9 mouse cellular contexts compared by ENCODE assay signal in the genomic region with DNA sequence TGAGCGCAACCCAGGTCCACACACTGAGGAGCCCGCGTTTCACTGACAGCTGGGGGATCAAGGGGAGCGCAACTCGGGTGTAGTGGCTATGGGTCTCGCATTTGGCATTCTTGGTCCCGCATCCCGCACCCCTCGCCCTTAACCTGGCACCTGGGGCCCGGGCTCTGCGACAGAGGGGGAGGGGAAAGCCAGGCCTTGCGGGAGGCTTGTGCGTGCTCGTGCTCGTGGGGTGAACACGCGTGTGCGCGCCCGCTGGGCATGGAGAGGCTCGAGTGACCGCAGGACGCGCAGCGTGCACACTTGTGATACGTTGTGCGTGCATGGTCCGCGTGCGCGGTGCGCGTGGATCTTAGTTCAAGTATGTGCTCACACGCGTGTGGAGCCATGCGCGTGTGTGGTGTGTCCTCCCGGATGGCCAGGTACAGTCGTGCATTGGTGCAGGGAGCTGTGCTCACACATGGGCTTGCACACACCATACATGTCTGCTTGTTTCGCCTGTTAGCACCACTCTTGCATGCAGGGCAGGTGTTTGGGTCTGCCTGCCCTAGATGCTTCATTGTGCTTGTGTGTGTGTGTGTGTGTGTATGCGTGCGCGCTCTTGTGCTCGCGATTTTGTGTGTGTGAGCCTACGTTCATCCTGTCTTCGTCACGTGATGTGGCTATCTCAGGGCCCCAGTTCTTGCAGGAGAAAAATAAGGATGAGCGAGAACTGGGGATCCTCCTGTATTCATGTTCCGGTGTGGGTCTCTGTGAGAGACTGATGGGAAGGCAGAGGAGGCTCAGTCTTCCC. TPM values are rescaled to one million over a fixed set of nuclear protein-coding genes. Genes with fewer than 3 reads are reported as not detected.
A peak's percentile ranks its signal among the peaks of the same experiment; 100 is the strongest.
DNase-seq lines count a peak whose midpoint lies in the region; ATAC-seq and TF ChIP-seq lines count a peak whose summit lies in the region.
"Had no signal": no experiment of that assay in that cellular context is flagged by ENCODE, and none has a peak within 500 bp of the region (broad histone marks: within the 10 kb centered on the region; RNA-seq: fewer than 3 reads in every experiment).

No protein-coding gene starts in this region.

- WGBS in neural tube, embryonic 11.5 days, result 19% methylated on average over 50 of the region's 50 CpGs
- WGBS in forebrain, embryonic 13.5 days, result 15% methylated on average over 50 of the region's 50 CpGs
- 11% methylated on average over 50 of the region's 50 CpGs for WGBS in intestine, embryonic 14.5 days
- WGBS in limb, embryonic 11.5 days, result 17% methylated on average over 50 of the region's 50 CpGs
- WGBS in midbrain, postnatal 0 days, result 11% methylated on average over 50 of the region's 50 CpGs

- peak; percentile 67 for DNase-seq in neural tube, embryonic 11.5 days (ENCODE audit: low spot score)
- DNase-seq in neural tube, embryonic 10.5 days (ENCODE audit: extremely low spot score, low spot score), result no peak
- peak; percentile 95 for DNase-seq in brain, adult 2 months (ENCODE audit: low read depth, low spot score)
- no peak for DNase-seq in intestine, embryonic 14.5 days (ENCODE audit: low spot score)
- DNase-seq in limb, embryonic 11.5 days (ENCODE audit: low spot score), result peak; percentile 65
- peak; percentile 86 for DNase-seq in midbrain, postnatal 0 days (ENCODE audit: low spot score)
- no peak for DNase-seq in yolk sac, embryonic 10.5 days (ENCODE audit: low spot score)

- ATAC-seq in neural tube, embryonic 11.5 days (ENCODE audit: insufficient read depth, low FRiP score, low TSS enrichment), result peak; percentile 58
- ATAC-seq in forebrain, embryonic 13.5 days, result peak; percentile 34
- ATAC-seq in intestine, embryonic 14.5 days (replicated peaks; ENCODE audit: low FRiP score, low TSS enrichment, low read depth), result peak; percentile 29
- peak; percentile 4 for ATAC-seq in limb, embryonic 11.5 days (ENCODE audit: insufficient number of reproducible peaks, low FRiP score, low TSS enrichment, low read depth)
- ATAC-seq in midbrain, postnatal 0 days (ENCODE audit: low FRiP score), result peak; percentile 72

- TF ChIP-seq CTCF in midbrain, postnatal 0 days (IDR thresholded peaks at IDR 0.05), result no peak

- peak overlapping the region; percentile 79 for H3K9ac ChIP-seq in neural tube, embryonic 11.5 days (ENCODE audit: low read length)
- H3K9ac ChIP-seq in forebrain, embryonic 13.5 days, result peak overlapping the region; percentile 85
- H3K9ac ChIP-seq in intestine, embryonic 14.5 days (ENCODE audit: low read length), result peak overlapping the region; percentile 71
- H3K9ac ChIP-seq in limb, embryonic 11.5 days (ENCODE audit: low read length), result peak overlapping the region; percentile 64
- H3K9ac ChIP-seq in midbrain, postnatal 0 days (replicated peaks; ENCODE audit: low read length, poor library complexity, severe bottlenecking), result peak overlapping the region; percentile 99

- peak overlapping the region; percentile 67 for H3K4me3 ChIP-seq in neural tube, embryonic 11.5 days (ENCODE audit: low read depth, low read length)
- peak overlapping the region; percentile 73 for H3K4me3 ChIP-seq in forebrain, embryonic 13.5 days
- H3K4me3 ChIP-seq in intestine, embryonic 14.5 days (ENCODE audit: low read depth, low read length), result peak overlapping the region; percentile 76
- peak overlapping the region; percentile 60 for H3K4me3 ChIP-seq in limb, embryonic 11.5 days (ENCODE audit: low read depth, low read length)
- H3K4me3 ChIP-seq in midbrain, postnatal 0 days (ENCODE audit: low read depth, low read length), result peak overlapping the region; percentile 74

- H3K9me3 ChIP-seq in neural tube, embryonic 11.5 days (ENCODE audit: control insufficient read depth, low read length), result no peaks in the 10 kb centered on the region
- no peaks in the 10 kb centered on the region for H3K9me3 ChIP-seq in forebrain, embryonic 13.5 days (replicated peaks)
- no peaks in the 10 kb centered on the region for H3K9me3 ChIP-seq in intestine, embryonic 14.5 days (ENCODE audit: control insufficient read depth, low read length)
- H3K9me3 ChIP-seq in limb, embryonic 11.5 days (ENCODE audit: control insufficient read depth, low read length), result no peaks in the 10 kb centered on the region
- no peaks in the 10 kb centered on the region for H3K9me3 ChIP-seq in midbrain, postnatal 0 days (ENCODE audit: low read length)

- peaks cover 10% of the 10 kb centered on the region for H3K4me1 ChIP-seq in neural tube, embryonic 11.5 days (ENCODE audit: control insufficient read depth, insufficient read depth, low read length)
- peaks cover 48% of the 10 kb centered on the region for H3K4me1 ChIP-seq in forebrain, embryonic 13.5 days
- peaks cover 28% of the 10 kb centered on the region for H3K4me1 ChIP-seq in intestine, embryonic 14.5 days (replicated peaks; ENCODE audit: control insufficient read depth, insufficient read depth, low read length)
- H3K4me1 ChIP-seq in limb, embryonic 11.5 days (ENCODE audit: control insufficient read depth, insufficient read depth, low read length), result peaks cover 14% of the 10 kb centered on the region
- H3K4me1 ChIP-seq in midbrain, postnatal 0 days (ENCODE audit: insufficient read depth, low read length), result peaks cover 7% of the 10 kb centered on the region; the same call in 1 of the 2 replicates

- H3K27ac ChIP-seq in neural tube, embryonic 11.5 days (ENCODE audit: low read depth, low read length), result no peak overlapping the region
- peak overlapping the region; percentile 83 for H3K27ac ChIP-seq in forebrain, embryonic 13.5 days
- H3K27ac ChIP-seq in intestine, embryonic 14.5 days (ENCODE audit: low read depth), result peak overlapping the region; percentile 43; the same call in 1 of the 2 replicates
- no peak overlapping the region for H3K27ac ChIP-seq in limb, embryonic 11.5 days (replicated peaks; ENCODE audit: low read depth, low read length)
- peak overlapping the region; percentile 95 for H3K27ac ChIP-seq in midbrain, postnatal 0 days (ENCODE audit: low read depth, low read length)

- H3K27me3 ChIP-seq in neural tube, embryonic 11.5 days (ENCODE audit: control insufficient read depth, insufficient read depth, low read length), result no peaks in the 10 kb centered on the region
- no peaks in the 10 kb centered on the region for H3K27me3 ChIP-seq in forebrain, embryonic 13.5 days
- no peaks in the 10 kb centered on the region for H3K27me3 ChIP-seq in intestine, embryonic 14.5 days (replicated peaks; ENCODE audit: control insufficient read depth, insufficient read depth, low read length)
- no peaks in the 10 kb centered on the region for H3K27me3 ChIP-seq in limb, embryonic 11.5 days (ENCODE audit: control insufficient read depth, insufficient read depth, low read length)
- no peaks in the 10 kb centered on the region for H3K27me3 ChIP-seq in midbrain, postnatal 0 days (ENCODE audit: insufficient read depth, low read length)

- H3K4me2 ChIP-seq in neural tube, embryonic 11.5 days (ENCODE audit: low read depth), result peak overlapping the region; percentile 86
- H3K4me2 ChIP-seq in forebrain, embryonic 13.5 days, result peak overlapping the region; percentile 93
- H3K4me2 ChIP-seq in intestine, embryonic 14.5 days (ENCODE audit: low read length), result peak overlapping the region; percentile 98
- H3K4me2 ChIP-seq in limb, embryonic 11.5 days (ENCODE audit: low read depth, severe bottlenecking), result peak overlapping the region; percentile 84
- H3K4me2 ChIP-seq in midbrain, postnatal 0 days (ENCODE audit: low read depth, low read length, poor library complexity, severe bottlenecking), result peak overlapping the region; percentile 68

- H3K36me3 ChIP-seq in neural tube, embryonic 11.5 days (ENCODE audit: control insufficient read depth, insufficient read depth, low read length), result no peaks in the 10 kb centered on the region
- peaks cover 22% of the 10 kb centered on the region for H3K36me3 ChIP-seq in forebrain, embryonic 13.5 days (ENCODE audit: poor library complexity, severe bottlenecking)
- H3K36me3 ChIP-seq in intestine, embryonic 14.5 days (ENCODE audit: control insufficient read depth, insufficient read depth, low read length), result peaks cover 27% of the 10 kb centered on the region
- peaks cover 3% of the 10 kb centered on the region; the same call in 1 of the 2 replicates for H3K36me3 ChIP-seq in limb, embryonic 11.5 days (ENCODE audit: control insufficient read depth, insufficient read depth, low read length)
- peaks cover 25% of the 10 kb centered on the region for H3K36me3 ChIP-seq in midbrain, postnatal 0 days (ENCODE audit: insufficient read depth, low read length)

RNA-seq across cellular contexts. Expression of a gene that starts 0.6 kb away (rescaled TPM):
- polyA plus RNA-seq in neural tube, embryonic 11.5 days (2014; fragmentation: Nextera tagmentation; extraction: Ambion mirVana), result 97.9 and 111 TPM in 2 replicates
- polyA plus RNA-seq in forebrain, embryonic 13.5 days (2015; fragmentation: Nextera tagmentation; extraction: Ambion mirVana), result 180 and 188 TPM in 2 replicates
- polyA plus RNA-seq in intestine, embryonic 14.5 days (2014; fragmentation: Nextera tagmentation; extraction: Ambion mirVana), result 27.7 and 28.6 TPM in 2 replicates
- 11.6 and 12.3 TPM in 2 replicates for polyA plus RNA-seq in limb, embryonic 11.5 days (2014; fragmentation: Nextera tagmentation; extraction: Ambion mirVana)
- 649 and 670 TPM in 2 replicates for total RNA-seq in midbrain, postnatal 0 days (2014; rRNA removed)
- 726 and 813 TPM in 2 replicates for polyA plus RNA-seq in midbrain, postnatal 0 days (2015; fragmentation: Nextera tagmentation; extraction: Ambion mirVana)

RNA-seq across cellular contexts. Expression of a gene that starts 5.7 kb away (rescaled TPM):
- polyA plus RNA-seq in neural tube, embryonic 11.5 days (2014; fragmentation: Nextera tagmentation; extraction: Ambion mirVana), result 40.7 and 41.3 TPM in 2 replicates
- 44.8 and 48.0 TPM in 2 replicates for polyA plus RNA-seq in forebrain, embryonic 13.5 days (2015; fragmentation: Nextera tagmentation; extraction: Ambion mirVana)
- 58.6 and 59.9 TPM in 2 replicates for polyA plus RNA-seq in intestine, embryonic 14.5 days (2014; fragmentation: Nextera tagmentation; extraction: Ambion mirVana)
- polyA plus RNA-seq in limb, embryonic 11.5 days (2014; fragmentation: Nextera tagmentation; extraction: Ambion mirVana), result 23.1 and 23.6 TPM in 2 replicates
- 27.8 and 29.2 TPM in 2 replicates for total RNA-seq in midbrain, postnatal 0 days (2014; rRNA removed)
- 43.7 and 45.8 TPM in 2 replicates for polyA plus RNA-seq in midbrain, postnatal 0 days (2015; fragmentation: Nextera tagmentation; extraction: Ambion mirVana)

RNA-seq across cellular contexts. Expression of a gene that starts 21.4 kb away (rescaled TPM):
- 52.4 and 54.7 TPM in 2 replicates for polyA plus RNA-seq in neural tube, embryonic 11.5 days (2014; fragmentation: Nextera tagmentation; extraction: Ambion mirVana)
- 84.3 and 84.6 TPM in 2 replicates for polyA plus RNA-seq in forebrain, embryonic 13.5 days (2015; fragmentation: Nextera tagmentation; extraction: Ambion mirVana)
- polyA plus RNA-seq in intestine, embryonic 14.5 days (2014; fragmentation: Nextera tagmentation; extraction: Ambion mirVana), result 40.7 and 47.3 TPM in 2 replicates
- 46.9 and 48.3 TPM in 2 replicates for polyA plus RNA-seq in limb, embryonic 11.5 days (2014; fragmentation: Nextera tagmentation; extraction: Ambion mirVana)
- total RNA-seq in midbrain, postnatal 0 days (2014; rRNA removed), result 141 and 159 TPM in 2 replicates
- 102 and 113 TPM in 2 replicates for polyA plus RNA-seq in midbrain, postnatal 0 days (2015; fragmentation: Nextera tagmentation; extraction: Ambion mirVana)

RNA-seq across cellular contexts. Expression of a gene that starts 31.5 kb away (rescaled TPM):
- 0.42 TPM in 1 of 2 replicates, not detected in the other for polyA plus RNA-seq in neural tube, embryonic 11.5 days (2014; fragmentation: Nextera tagmentation; extraction: Ambion mirVana)
- polyA plus RNA-seq in forebrain, embryonic 13.5 days (2015; fragmentation: Nextera tagmentation; extraction: Ambion mirVana), result 0.10 TPM in 1 of 2 replicates, not detected in the other
- 0.39 and 0.42 TPM in 2 replicates for polyA plus RNA-seq in intestine, embryonic 14.5 days (2014; fragmentation: Nextera tagmentation; extraction: Ambion mirVana)
- 0.08 and 0.13 TPM in 2 replicates for polyA plus RNA-seq in limb, embryonic 11.5 days (2014; fragmentation: Nextera tagmentation; extraction: Ambion mirVana)
- 0.77 and 1.5 TPM in 2 replicates for total RNA-seq in midbrain, postnatal 0 days (2014; rRNA removed)
- 0.21 and 0.39 TPM in 2 replicates for polyA plus RNA-seq in midbrain, postnatal 0 days (2015; fragmentation: Nextera tagmentation; extraction: Ambion mirVana)

RNA-seq across cellular contexts. Expression of a gene that starts 36.7 kb away (rescaled TPM):
- polyA plus RNA-seq in neural tube, embryonic 11.5 days (2014; fragmentation: Nextera tagmentation; extraction: Ambion mirVana), result not detected in 2 replicates
- polyA plus RNA-seq in forebrain, embryonic 13.5 days (2015; fragmentation: Nextera tagmentation; extraction: Ambion mirVana), result not detected in 2 replicates
- 0.67 and 0.88 TPM in 2 replicates for polyA plus RNA-seq in intestine, embryonic 14.5 days (2014; fragmentation: Nextera tagmentation; extraction: Ambion mirVana)
- polyA plus RNA-seq in limb, embryonic 11.5 days (2014; fragmentation: Nextera tagmentation; extraction: Ambion mirVana), result not detected in 2 replicates
- not detected in 2 replicates for total RNA-seq in midbrain, postnatal 0 days (2014; rRNA removed)
- polyA plus RNA-seq in midbrain, postnatal 0 days (2015; fragmentation: Nextera tagmentation; extraction: Ambion mirVana), result not detected in 2 replicates
- total RNA-seq: common myeloid progenitor, adult 5-6 weeks had no signal

Comparison
In these comparisons a context has a peak if more than half of its experiments do, and no peak if none do; other contexts are left out.
1. DNase-seq: peak in neural tube, embryonic 11.5 days (single experiment), brain, adult 2 months (single experiment), limb, embryonic 11.5 days (single experiment) and midbrain, postnatal 0 days (single experiment); none in neural tube, embryonic 10.5 days (single experiment), intestine, embryonic 14.5 days (single experiment) and yolk sac, embryonic 10.5 days (single experiment).
2. ATAC-seq: peak in every context shown above with its lines; median percentile 72 in midbrain, postnatal 0 days; 58 in neural tube, embryonic 11.5 days; 34 in forebrain, embryonic 13.5 days; 29 in intestine, embryonic 14.5 days; 4 in limb, embryonic 11.5 days.
3. H3K27ac ChIP-seq: peak in forebrain, embryonic 13.5 days (single experiment), intestine, embryonic 14.5 days (single experiment) and midbrain, postnatal 0 days (single experiment); none in neural tube, embryonic 11.5 days (single experiment) and limb, embryonic 11.5 days (single experiment).
4. Peak in every context shown above with its lines, with median percentiles within 50 percentile points of each other: H3K4me2 ChIP-seq, H3K4me3 ChIP-seq and H3K9ac ChIP-seq.